Comparison of ENCODE assay signal across 16 mouse cellular contexts in genomic region chr7:4732968-4733392, GRCm38 (mm10). TPM values are rescaled to one million over a fixed set of nuclear protein-coding genes. Genes with fewer than 3 reads are reported as not detected.
DNase-seq lines count a peak whose midpoint lies in the region; ATAC-seq lines count a peak whose summit lies in the region.
"Had no signal": no experiment of that assay in that cellular context is flagged by ENCODE, and none has a peak within 500 bp of the region (broad histone marks: within the 10 kb centered on the region; RNA-seq: fewer than 3 reads in every experiment).

No protein-coding gene starts in this region.

- WGBS in kidney, embryonic 14.5 days, result 60% methylated on average over 6 of the region's 6 CpGs
- WGBS in intestine, embryonic 16.5 days, result 47% methylated on average over 6 of the region's 6 CpGs
- 22% methylated on average over 6 of the region's 6 CpGs for WGBS in liver, embryonic 13.5 days (ENCODE audit: insufficient replicate concordance)
- 74% methylated on average over 6 of the region's 6 CpGs for WGBS in neural tube, embryonic 15.5 days
- 72% methylated on average over 6 of the region's 6 CpGs for WGBS in hindbrain, embryonic 12.5 days

- no peak overlapping the region for H3K4me3 ChIP-seq in kidney, embryonic 14.5 days (ENCODE audit: low read length)
- no peak overlapping the region for H3K4me3 ChIP-seq in intestine, embryonic 16.5 days (ENCODE audit: low read length)
- no peak overlapping the region for H3K4me3 ChIP-seq in liver, embryonic 13.5 days (replicated peaks)
- H3K4me3 ChIP-seq in neural tube, embryonic 15.5 days (replicated peaks), result no peak overlapping the region
- no peak overlapping the region for H3K4me3 ChIP-seq in hindbrain, embryonic 12.5 days
- H3K4me3 ChIP-seq: erythroblast, embryonic 14.5 days; limb, embryonic 15.5 days; midbrain, embryonic 10.5 days had no signal

- no peak overlapping the region for H3K27ac ChIP-seq in kidney, embryonic 14.5 days (ENCODE audit: low read depth, low read length)
- peak overlapping the region; percentile 27; the same call in 1 of the 2 replicates for H3K27ac ChIP-seq in intestine, embryonic 16.5 days (ENCODE audit: low read length)
- peak overlapping the region; percentile 56 for H3K27ac ChIP-seq in liver, embryonic 13.5 days
- H3K27ac ChIP-seq in neural tube, embryonic 15.5 days (replicated peaks), result no peak overlapping the region
- H3K27ac ChIP-seq in hindbrain, embryonic 12.5 days, result no peak overlapping the region
- H3K27ac ChIP-seq: hindbrain, embryonic 14.5 days; limb, embryonic 15.5 days; midbrain, embryonic 10.5 days had no signal

- DNase-seq in kidney, adult 18-20 months, result peak; percentile 44
- DNase-seq in liver, embryonic 13.5 days, result peak; percentile 39
- no peak for DNase-seq in layer of hippocampus, postnatal 25 days (ENCODE audit: extremely low spot score in 1 of 2, low spot score in 1 of 2)
- DNase-seq in lung, postnatal 10 days, result no peak
- DNase-seq: retina, postnatal 1 day had no signal

- H3K4me2 ChIP-seq in kidney, embryonic 14.5 days (replicated peaks; ENCODE audit: low read depth, low read length), result no peak overlapping the region
- H3K4me2 ChIP-seq in intestine, embryonic 16.5 days (ENCODE audit: low read depth, low read length), result no peak overlapping the region
- H3K4me2 ChIP-seq in liver, embryonic 13.5 days, result peak overlapping the region; percentile 42
- H3K4me2 ChIP-seq in neural tube, embryonic 15.5 days, result no peak overlapping the region
- no peak overlapping the region for H3K4me2 ChIP-seq in hindbrain, embryonic 12.5 days (replicated peaks)
- H3K4me2 ChIP-seq: heart, embryonic 11.5 days; hindbrain, embryonic 14.5 days; limb, embryonic 15.5 days had no signal

- ATAC-seq in kidney, embryonic 14.5 days (ENCODE audit: low FRiP score, low TSS enrichment), result no peak
- peak; percentile 99 for ATAC-seq in intestine, embryonic 16.5 days
- peak; percentile 85 for ATAC-seq in liver, embryonic 13.5 days (ENCODE audit: low read depth)
- ATAC-seq in neural tube, embryonic 15.5 days (ENCODE audit: low FRiP score), result no peak
- ATAC-seq in hindbrain, embryonic 12.5 days (ENCODE audit: low FRiP score), result no peak
- ATAC-seq: CD4-positive, CD25-positive, alpha-beta regulatory T cell, adult 4 months had no signal

- H3K4me1 ChIP-seq in kidney, embryonic 14.5 days (ENCODE audit: control insufficient read depth, insufficient read depth, low read length), result no peaks in the 10 kb centered on the region
- H3K4me1 ChIP-seq in intestine, embryonic 16.5 days (ENCODE audit: control insufficient read depth, insufficient read depth, low read length), result peaks cover 5% of the 10 kb centered on the region
- peaks cover 20% of the 10 kb centered on the region for H3K4me1 ChIP-seq in liver, embryonic 13.5 days (replicated peaks)
- no peaks in the 10 kb centered on the region for H3K4me1 ChIP-seq in neural tube, embryonic 15.5 days
- H3K4me1 ChIP-seq in hindbrain, embryonic 12.5 days, result no peaks in the 10 kb centered on the region
- H3K4me1 ChIP-seq: limb, embryonic 15.5 days; midbrain, embryonic 10.5 days had no signal

- no peaks in the 10 kb centered on the region for H3K27me3 ChIP-seq in kidney, embryonic 14.5 days (ENCODE audit: control insufficient read depth, insufficient read depth, low read length)
- no peaks in the 10 kb centered on the region for H3K27me3 ChIP-seq in intestine, embryonic 16.5 days (replicated peaks; ENCODE audit: control insufficient read depth, insufficient read depth, low read length)
- H3K27me3 ChIP-seq in liver, embryonic 13.5 days, result no peaks in the 10 kb centered on the region
- no peaks in the 10 kb centered on the region for H3K27me3 ChIP-seq in neural tube, embryonic 15.5 days (replicated peaks)
- H3K27me3 ChIP-seq in hindbrain, embryonic 12.5 days, result no peaks in the 10 kb centered on the region
- H3K27me3 ChIP-seq: limb, embryonic 15.5 days had no signal

- no peaks in the 10 kb centered on the region for H3K36me3 ChIP-seq in kidney, embryonic 14.5 days (ENCODE audit: control insufficient read depth, insufficient read depth, low read length)
- H3K36me3 ChIP-seq in intestine, embryonic 16.5 days (ENCODE audit: control insufficient read depth, insufficient read depth, low read length), result no peaks in the 10 kb centered on the region
- H3K36me3 ChIP-seq in liver, embryonic 13.5 days, result no peaks in the 10 kb centered on the region
- H3K36me3 ChIP-seq in neural tube, embryonic 15.5 days, result no peaks in the 10 kb centered on the region
- H3K36me3 ChIP-seq in hindbrain, embryonic 12.5 days, result no peaks in the 10 kb centered on the region
- H3K36me3 ChIP-seq: limb, embryonic 15.5 days; midbrain, embryonic 10.5 days had no signal

- H3K9ac ChIP-seq in kidney, embryonic 14.5 days (ENCODE audit: low read depth, low read length), result no peak overlapping the region
- no peak overlapping the region for H3K9ac ChIP-seq in intestine, embryonic 16.5 days (ENCODE audit: low read depth, low read length)
- H3K9ac ChIP-seq in liver, embryonic 13.5 days, result peak overlapping the region; percentile 22
- H3K9ac ChIP-seq in neural tube, embryonic 15.5 days (replicated peaks), result no peak overlapping the region
- no peak overlapping the region for H3K9ac ChIP-seq in hindbrain, embryonic 12.5 days
- H3K9ac ChIP-seq: hindbrain, embryonic 14.5 days; limb, embryonic 15.5 days had no signal

- peaks cover 2% of the 10 kb centered on the region; the same call in 1 of the 2 replicates for H3K9me3 ChIP-seq in kidney, embryonic 14.5 days (ENCODE audit: control insufficient read depth, low read length)
- H3K9me3 ChIP-seq in intestine, embryonic 16.5 days (ENCODE audit: control insufficient read depth, low read length), result no peaks in the 10 kb centered on the region
- H3K9me3 ChIP-seq in liver, embryonic 13.5 days (replicated peaks), result no peaks in the 10 kb centered on the region
- no peaks in the 10 kb centered on the region for H3K9me3 ChIP-seq in neural tube, embryonic 15.5 days (replicated peaks)
- no peaks in the 10 kb centered on the region for H3K9me3 ChIP-seq in hindbrain, embryonic 12.5 days (replicated peaks)
- H3K9me3 ChIP-seq: limb, embryonic 15.5 days had no signal

RNA-seq across cellular contexts. Expression of gene Kmt5c, which starts 6.9 kb away (rescaled TPM):
- 59.3 and 69.2 TPM in 2 replicates for polyA plus RNA-seq in kidney, embryonic 14.5 days (2014; fragmentation: Nextera tagmentation; extraction: Ambion mirVana)
- 66.7 and 76.0 TPM in 2 replicates for polyA plus RNA-seq in intestine, embryonic 16.5 days (2015; fragmentation: Nextera tagmentation; extraction: Ambion mirVana)
- 61.6 and 63.9 TPM in 2 replicates for polyA plus RNA-seq in liver, embryonic 13.5 days (2015; fragmentation: Nextera tagmentation; extraction: Ambion mirVana)
- 56.9 and 58.2 TPM in 2 replicates for polyA plus RNA-seq in neural tube, embryonic 15.5 days (2015; fragmentation: Nextera tagmentation; extraction: Ambion mirVana)
- 10 to 100 TPM; 23.5 to 34.3 TPM for total RNA-seq in layer of hippocampus, postnatal 25 days (2021)
- polyA plus RNA-seq in hindbrain, embryonic 12.5 days (2016; fragmentation: Nextera tagmentation; extraction: Ambion mirVana), result 87.5 and 91.5 TPM in 2 replicates

RNA-seq across cellular contexts. Expression of gene Tmem150b, which starts 7.9 kb away (rescaled TPM):
- polyA plus RNA-seq in kidney, embryonic 14.5 days (2014; fragmentation: Nextera tagmentation; extraction: Ambion mirVana), result 0.14 TPM in 1 of 2 replicates, not detected in the other
- polyA plus RNA-seq in intestine, embryonic 16.5 days (2015; fragmentation: Nextera tagmentation; extraction: Ambion mirVana), result 4.4 and 5.4 TPM in 2 replicates
- polyA plus RNA-seq in liver, embryonic 13.5 days (2015; fragmentation: Nextera tagmentation; extraction: Ambion mirVana), result 0.09 and 0.15 TPM in 2 replicates
- 0.13 and 0.14 TPM in 2 replicates for polyA plus RNA-seq in neural tube, embryonic 15.5 days (2015; fragmentation: Nextera tagmentation; extraction: Ambion mirVana)
- total RNA-seq in layer of hippocampus, postnatal 25 days (2021), result not detected
- polyA plus RNA-seq in hindbrain, embryonic 12.5 days (2016; fragmentation: Nextera tagmentation; extraction: Ambion mirVana), result 0.26 and 0.48 TPM in 2 replicates
- polyA plus RNA-seq: cortical plate, adult 2 months; erythroblast, embryonic 14.5 days; heart, embryonic 11.5 days had no signal

RNA-seq across cellular contexts. Expression of gene Cox6b2, which starts 19.9 kb away (rescaled TPM):
- polyA plus RNA-seq in kidney, embryonic 14.5 days (2014; fragmentation: Nextera tagmentation; extraction: Ambion mirVana), result 47.1 and 62.7 TPM in 2 replicates
- 38.1 and 50.6 TPM in 2 replicates for polyA plus RNA-seq in intestine, embryonic 16.5 days (2015; fragmentation: Nextera tagmentation; extraction: Ambion mirVana)
- 98.6 and 105 TPM in 2 replicates for polyA plus RNA-seq in liver, embryonic 13.5 days (2015; fragmentation: Nextera tagmentation; extraction: Ambion mirVana)
- polyA plus RNA-seq in neural tube, embryonic 15.5 days (2015; fragmentation: Nextera tagmentation; extraction: Ambion mirVana), result 26.3 and 38.6 TPM in 2 replicates
- total RNA-seq in layer of hippocampus, postnatal 25 days (2021), result 1 to 10 TPM; 5.2 to 6.1 TPM
- 37.6 and 39.8 TPM in 2 replicates for polyA plus RNA-seq in hindbrain, embryonic 12.5 days (2016; fragmentation: Nextera tagmentation; extraction: Ambion mirVana)

RNA-seq across cellular contexts. Expression of gene Fam71e2, which starts 38.1 kb away (rescaled TPM):
- polyA plus RNA-seq in kidney, embryonic 14.5 days (2014; fragmentation: Nextera tagmentation; extraction: Ambion mirVana), result not detected in 2 replicates
- not detected in 2 replicates for polyA plus RNA-seq in intestine, embryonic 16.5 days (2015; fragmentation: Nextera tagmentation; extraction: Ambion mirVana)
- not detected in 2 replicates for polyA plus RNA-seq in liver, embryonic 13.5 days (2015; fragmentation: Nextera tagmentation; extraction: Ambion mirVana)
- not detected in 2 replicates for polyA plus RNA-seq in neural tube, embryonic 15.5 days (2015; fragmentation: Nextera tagmentation; extraction: Ambion mirVana)
- total RNA-seq in layer of hippocampus, postnatal 25 days (2021), result not detected
- not detected in 2 replicates for polyA plus RNA-seq in hindbrain, embryonic 12.5 days (2016; fragmentation: Nextera tagmentation; extraction: Ambion mirVana)
- polyA plus RNA-seq: CD4-positive, CD25-positive, alpha-beta regulatory T cell, adult 4 months; cortical plate, adult 2 months; erythroblast, embryonic 14.5 days; heart, embryonic 11.5 days; hindbrain, embryonic 14.5 days; limb, embryonic 15.5 days; midbrain, embryonic 10.5 days had no signal

RNA-seq across cellular contexts. Expression of gene Brsk1, which starts 42.6 kb away (rescaled TPM):
- polyA plus RNA-seq in kidney, embryonic 14.5 days (2014; fragmentation: Nextera tagmentation; extraction: Ambion mirVana), result 1.9 and 3.0 TPM in 2 replicates
- 0.86 and 1.4 TPM in 2 replicates for polyA plus RNA-seq in intestine, embryonic 16.5 days (2015; fragmentation: Nextera tagmentation; extraction: Ambion mirVana)
- polyA plus RNA-seq in liver, embryonic 13.5 days (2015; fragmentation: Nextera tagmentation; extraction: Ambion mirVana), result 0.08 and 0.10 TPM in 2 replicates
- 6.5 and 6.8 TPM in 2 replicates for polyA plus RNA-seq in neural tube, embryonic 15.5 days (2015; fragmentation: Nextera tagmentation; extraction: Ambion mirVana)
- total RNA-seq in layer of hippocampus, postnatal 25 days (2021), result 100 to 1,000 TPM; 330 to 348 TPM
- 5.8 and 5.9 TPM in 2 replicates for polyA plus RNA-seq in hindbrain, embryonic 12.5 days (2016; fragmentation: Nextera tagmentation; extraction: Ambion mirVana)
- polyA plus RNA-seq: CD4-positive, CD25-positive, alpha-beta regulatory T cell, adult 4 months had no signal

Comparison
In these comparisons a context has a peak if more than half of its experiments do, and no peak if none do; other contexts are left out.
1. DNase-seq: peak in kidney, adult 18-20 months (single experiment) and liver, embryonic 13.5 days (single experiment); none in layer of hippocampus, postnatal 25 days (0 of 2) and lung, postnatal 10 days (single experiment).
2. ATAC-seq: peak in intestine, embryonic 16.5 days (single experiment) and liver, embryonic 13.5 days (single experiment); none in kidney, embryonic 14.5 days (single experiment), neural tube, embryonic 15.5 days (single experiment) and hindbrain, embryonic 12.5 days (single experiment).
3. H3K27ac ChIP-seq: peak in intestine, embryonic 16.5 days (single experiment) and liver, embryonic 13.5 days (single experiment); none in kidney, embryonic 14.5 days (single experiment), neural tube, embryonic 15.5 days (single experiment) and hindbrain, embryonic 12.5 days (single experiment).